Mouse (Mus musculus) 3T3-L1 (cell line): Measurements from ENCODE around the gene Cox4i2.

ENCODE experiments used
- DNase-seq: peaks from one replicate; pipeline ENCODE4 v3.0.0-alpha.2; 2015; ENCODE audit warnings: low read depth, low spot score

The Cox4i2 gene

DNA sequence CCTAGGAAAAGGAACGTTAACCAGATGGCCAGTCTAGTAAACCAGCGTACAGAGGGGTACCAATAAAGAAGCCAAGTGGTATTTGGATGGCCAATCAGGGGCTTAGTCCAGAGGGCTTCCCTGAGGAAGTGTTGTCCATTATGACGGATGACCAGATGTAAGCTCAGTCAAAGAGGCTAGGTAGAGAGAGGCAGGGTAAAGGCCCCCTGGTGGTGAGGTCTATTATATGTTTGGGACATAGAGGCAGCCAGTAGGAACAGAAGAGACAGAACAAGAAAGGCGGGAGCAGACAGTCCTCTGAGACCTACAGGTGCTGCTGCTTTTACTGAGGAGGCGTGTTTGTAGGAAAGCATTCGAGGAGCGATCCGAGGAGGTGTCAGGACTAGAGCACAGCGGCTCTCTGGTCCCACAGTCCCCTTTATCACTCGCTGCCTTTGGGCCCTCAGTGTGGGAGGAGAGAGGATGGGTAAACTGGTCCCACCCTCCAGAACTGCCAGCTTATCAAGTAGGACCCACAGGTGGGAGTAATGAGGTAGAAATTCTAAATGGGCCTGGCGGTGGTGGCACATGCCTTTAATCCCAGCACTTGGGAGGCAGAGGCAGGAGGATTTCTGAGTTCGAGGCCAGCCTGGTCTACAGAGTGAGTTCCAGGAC, 13.8 kb downstream of the Cox4i2 start:
- DNase-seq, result peak; percentile 83

- no peak for DNase-seq
These were observed 15.7 kb downstream of the Cox4i2 start for GRCm38 (mm10) chr2:152769677-152770076.

GRCm38 (mm10) chr2:152771571-152771970, 17.6 kb downstream of the Cox4i2 start:
- DNase-seq, result no peak

DNA sequence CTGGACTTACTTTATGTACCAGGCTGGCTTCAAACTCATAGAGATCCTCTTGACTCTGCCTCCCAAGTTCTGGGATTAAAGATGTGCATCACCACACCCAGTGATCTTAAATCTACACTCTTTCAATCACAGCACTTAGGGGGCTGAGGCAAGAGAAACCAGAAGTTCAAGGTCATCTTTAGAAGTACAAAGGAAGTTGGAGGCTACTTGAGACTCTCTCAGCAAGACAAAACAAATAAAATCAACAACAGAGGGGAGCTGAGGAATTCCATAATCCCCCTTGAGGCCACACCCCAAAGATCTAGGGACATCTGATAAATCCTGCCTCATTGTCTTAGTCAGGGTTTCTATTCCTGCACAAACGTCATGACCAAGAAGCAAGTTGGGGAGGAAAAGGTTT, 18.3 kb downstream of the Cox4i2 start:
- DNase-seq, result no peak

DNA sequence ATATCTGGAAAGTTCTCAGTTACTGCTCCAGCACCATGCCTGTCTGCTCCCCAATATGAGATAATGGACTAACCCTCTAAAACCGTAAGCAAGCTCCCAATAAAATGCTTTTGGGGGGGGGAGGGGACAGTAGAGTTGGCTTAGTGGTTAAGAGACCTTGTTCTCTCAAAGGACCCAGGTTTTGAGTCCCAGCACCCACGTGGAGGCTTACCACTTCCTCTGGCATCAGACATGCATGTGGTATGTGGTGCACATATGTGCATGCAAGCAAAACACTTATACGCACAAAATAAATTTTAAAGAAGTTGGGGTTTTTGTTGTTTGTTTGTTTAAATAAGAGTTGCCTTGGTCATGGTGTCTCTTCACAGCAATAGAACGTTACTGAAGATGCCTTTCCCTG, 21.4 kb downstream of the Cox4i2 start:
- DNase-seq, result no peak

DNA sequence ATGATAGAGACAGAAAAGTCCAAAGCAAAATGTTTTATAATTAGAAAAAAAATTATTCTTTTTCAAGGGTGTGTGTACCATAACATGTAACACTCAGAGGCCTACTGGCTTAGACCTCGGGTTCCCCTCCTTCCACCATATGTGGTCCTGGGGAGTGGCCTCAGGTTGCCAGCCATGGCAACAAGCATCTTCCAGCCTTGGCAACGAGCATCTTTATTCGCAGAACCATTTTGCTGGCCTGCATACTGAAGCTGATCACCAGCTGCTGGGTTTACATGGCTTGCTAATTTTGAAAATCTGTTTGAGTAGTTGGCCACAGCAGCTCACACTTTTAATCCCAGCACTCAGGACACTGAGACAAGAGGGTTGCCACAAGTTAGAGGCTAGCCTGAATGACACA, 22.0 kb downstream of the Cox4i2 start:
- DNase-seq, result no peak

DNA sequence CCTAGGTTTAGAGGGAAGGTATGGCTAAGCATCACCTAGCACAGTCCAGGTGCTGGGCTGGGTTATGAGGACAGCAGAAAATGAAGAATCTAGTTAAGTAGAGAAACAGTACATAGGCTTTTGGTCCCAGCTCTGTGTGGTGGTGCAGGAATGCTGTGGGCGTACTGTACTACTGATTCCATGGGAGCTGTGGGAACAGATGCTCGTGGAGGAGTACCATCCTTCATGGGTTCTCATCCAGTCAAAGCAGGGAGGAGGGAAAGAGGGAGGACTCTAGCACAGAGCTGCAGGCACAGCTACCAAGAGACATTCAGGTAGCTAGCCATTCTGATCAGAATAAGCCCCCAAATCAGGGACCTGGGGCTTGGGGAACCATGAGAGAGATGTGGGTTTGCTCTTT, 22.5 kb downstream of the Cox4i2 start:
- no peak for DNase-seq

GRCm38 (mm10) chr2:152777081-152777480, 23.1 kb downstream of the Cox4i2 start:
- no peak for DNase-seq

DNA sequence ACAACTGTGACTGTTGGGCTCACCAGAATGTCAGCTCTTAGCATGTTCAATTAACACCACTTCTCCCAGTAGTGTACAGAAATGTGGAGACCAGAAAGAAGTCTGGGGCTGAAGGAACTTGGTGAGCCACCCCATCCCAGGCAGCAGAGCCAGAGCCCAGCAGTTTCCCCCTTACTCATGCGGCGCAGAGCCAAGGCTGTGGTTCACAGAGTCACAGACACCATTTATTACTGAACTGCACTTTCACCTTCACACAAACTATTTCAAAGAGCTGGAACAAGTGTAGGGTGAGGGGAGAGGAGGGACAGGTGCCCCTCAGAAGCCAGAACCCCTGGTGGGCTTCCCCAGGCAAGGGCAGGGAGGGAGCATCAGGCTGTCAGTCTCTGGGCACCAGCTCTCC, 26.5 kb downstream of the Cox4i2 start:
- no peak for DNase-seq

DNA sequence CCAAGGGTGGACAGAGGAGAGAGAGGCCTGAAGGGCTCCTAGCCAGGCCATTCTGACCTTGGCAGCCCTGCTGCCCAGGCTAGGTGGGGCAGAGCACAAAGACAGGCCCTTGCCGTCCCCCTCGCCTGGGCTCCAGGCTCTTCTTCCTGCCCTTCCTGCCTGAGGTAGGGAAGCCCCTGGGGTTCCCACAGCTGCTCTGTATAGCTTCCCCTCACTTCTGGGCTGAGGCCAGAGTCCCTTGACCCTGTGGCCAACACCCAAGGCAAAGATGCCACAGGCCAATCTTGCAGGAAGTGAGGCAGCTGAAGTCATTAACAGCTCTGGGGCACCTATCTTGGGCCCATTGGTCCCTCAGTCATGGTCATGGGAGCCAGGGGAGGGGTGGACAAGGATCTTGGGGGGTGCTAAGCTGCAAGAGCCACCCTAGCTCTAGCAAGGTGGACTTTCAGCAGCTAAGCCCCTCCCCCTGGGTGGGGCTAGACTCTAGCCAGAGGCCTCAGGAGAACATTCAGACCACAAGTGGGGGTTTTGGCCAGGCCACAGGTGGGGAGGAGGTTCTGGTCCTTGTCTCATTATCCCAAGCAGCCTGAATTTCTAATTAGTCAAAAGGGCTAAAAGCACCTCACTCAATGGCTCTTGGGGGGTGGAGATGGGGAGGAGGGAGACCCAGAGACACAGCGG, 27.2 kb downstream of the Cox4i2 start:
- DNase-seq, result no peak

GRCm38 (mm10) chr2:152782656-152783055, 28.7 kb downstream of the Cox4i2 start:
- DNase-seq, result peak; percentile 82

GRCm38 (mm10) chr2:152783241-152783640, 29.3 kb downstream of the Cox4i2 start:
- no peak for DNase-seq

DNA sequence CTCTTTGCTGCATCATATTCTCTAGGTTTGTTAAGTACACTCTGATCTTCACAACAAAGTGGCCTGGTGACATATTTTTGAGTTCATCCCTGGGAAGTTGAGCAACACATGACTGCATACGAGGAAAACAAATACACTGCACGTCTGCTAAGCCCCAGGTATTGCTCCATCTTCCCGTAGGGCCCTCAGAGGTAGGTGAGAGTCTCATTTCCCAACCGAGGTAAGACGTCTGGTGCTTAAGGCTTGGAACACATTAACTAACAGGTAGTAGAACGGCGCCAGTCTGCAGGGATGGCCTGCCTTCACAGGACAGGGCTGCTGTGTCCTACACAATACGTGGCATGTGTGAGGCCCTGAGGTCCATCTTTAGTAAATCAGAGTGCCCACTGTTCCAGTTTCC, 30.7 kb downstream of the Cox4i2 start:
- DNase-seq, result no peak

DNA sequence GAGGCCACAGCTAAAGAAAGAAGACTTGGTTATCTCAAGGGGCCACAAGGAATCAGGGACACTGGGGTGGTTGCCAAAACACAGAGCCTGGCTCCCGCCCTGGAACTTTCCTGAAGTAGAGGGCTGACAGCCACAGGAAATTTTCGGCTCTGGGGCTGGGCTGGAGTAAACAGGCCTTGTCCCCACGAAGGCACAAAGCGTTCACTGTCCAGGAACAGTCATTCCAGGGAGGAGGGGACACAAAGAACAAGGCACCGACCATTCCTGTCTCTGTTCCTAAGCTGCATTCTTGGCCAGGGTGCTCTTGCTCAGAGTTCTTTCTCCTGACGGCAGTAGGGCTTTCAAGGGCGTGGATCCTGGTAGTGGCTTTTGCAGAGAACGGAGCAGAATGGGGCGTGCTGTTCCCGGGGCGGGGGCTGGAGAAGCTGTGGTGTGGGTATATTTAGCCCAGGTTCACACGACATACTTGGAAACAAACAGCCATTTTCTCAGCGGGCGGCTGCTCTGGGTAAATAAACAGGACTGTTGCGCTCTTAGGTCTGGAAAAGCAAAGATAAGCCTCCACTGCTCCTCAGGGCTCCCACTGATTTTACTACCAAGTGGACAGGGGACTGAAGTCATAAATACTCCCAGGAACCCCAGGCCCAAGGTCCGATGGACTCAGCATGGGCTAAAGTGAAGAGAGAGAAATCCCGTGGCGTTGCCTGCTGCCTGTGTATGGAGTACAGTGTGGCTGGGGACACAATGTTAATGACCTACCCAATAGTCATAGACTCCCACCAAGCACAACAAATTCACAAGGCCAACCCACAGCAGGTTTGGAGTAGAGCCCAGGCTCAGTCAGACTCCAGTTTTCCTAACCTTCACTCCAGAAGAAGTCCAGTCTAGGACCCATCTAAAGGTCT, 31.7 kb downstream of the Cox4i2 start:
- no peak for DNase-seq

GRCm38 (mm10) chr2:152787136-152787535, 33.2 kb downstream of the Cox4i2 start:
- no peak for DNase-seq

- no peak for DNase-seq
These were observed 33.6 kb downstream of the Cox4i2 start for GRCm38 (mm10) chr2:152787543-152787942.

- peak; percentile 37 for DNase-seq
These were observed 35.0 kb downstream of the Cox4i2 start for GRCm38 (mm10) chr2:152788892-152789421.

GRCm38 (mm10) chr2:152789591-152789999, 35.6 kb downstream of the Cox4i2 start:
- DNase-seq, result no peak

GRCm38 (mm10) chr2:152792461-152792860, 38.5 kb downstream of the Cox4i2 start:
- peak; percentile 96 for DNase-seq

DNA sequence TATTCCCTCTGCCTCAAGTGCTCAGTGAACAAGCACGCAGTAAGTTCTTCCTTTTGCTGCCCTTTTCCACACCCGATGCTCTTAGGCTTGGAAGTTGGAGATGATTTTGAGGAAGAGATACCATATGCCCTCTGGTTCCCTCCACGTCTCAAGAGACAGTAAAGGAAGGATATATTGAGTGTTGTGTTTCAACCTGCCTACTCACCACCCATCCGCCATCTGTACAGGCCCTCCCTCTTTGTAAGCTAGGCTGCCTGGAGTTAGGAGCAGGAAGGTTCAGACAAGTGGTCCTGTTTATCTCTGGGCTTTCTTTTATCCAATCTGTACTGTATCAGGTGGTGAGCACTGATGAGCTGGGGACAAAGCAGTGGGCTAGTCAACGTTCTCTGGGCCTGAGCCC, 39.4 kb downstream of the Cox4i2 start:
- DNase-seq, result no peak

DNA sequence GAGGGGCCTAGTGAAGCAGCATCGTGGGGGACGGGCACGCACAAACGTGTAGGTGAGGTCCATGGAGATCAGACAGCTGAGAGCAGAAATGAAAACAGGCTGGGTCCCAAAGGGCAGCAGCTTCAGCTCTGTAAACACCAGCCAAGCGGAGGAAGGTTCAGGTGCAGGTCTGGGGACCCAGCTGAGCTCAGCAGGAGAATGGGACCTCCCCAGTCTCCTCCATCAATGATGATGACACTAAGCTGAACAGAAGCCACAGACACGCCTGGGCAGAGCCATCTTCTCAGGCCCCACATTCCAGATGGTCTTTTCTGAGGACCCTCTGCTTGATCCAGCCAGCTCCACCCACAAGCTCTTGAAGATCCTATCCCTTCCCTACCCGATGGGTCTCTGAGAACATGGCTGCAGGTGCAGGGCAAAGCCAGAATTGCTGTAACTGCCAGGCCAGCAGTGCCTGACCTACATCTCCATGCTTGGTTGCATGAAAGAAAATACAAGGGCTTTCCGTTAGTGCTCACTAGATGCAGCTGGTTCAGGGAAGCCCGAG, 40.4 kb downstream of the Cox4i2 start:
- DNase-seq, result no peak

DNA sequence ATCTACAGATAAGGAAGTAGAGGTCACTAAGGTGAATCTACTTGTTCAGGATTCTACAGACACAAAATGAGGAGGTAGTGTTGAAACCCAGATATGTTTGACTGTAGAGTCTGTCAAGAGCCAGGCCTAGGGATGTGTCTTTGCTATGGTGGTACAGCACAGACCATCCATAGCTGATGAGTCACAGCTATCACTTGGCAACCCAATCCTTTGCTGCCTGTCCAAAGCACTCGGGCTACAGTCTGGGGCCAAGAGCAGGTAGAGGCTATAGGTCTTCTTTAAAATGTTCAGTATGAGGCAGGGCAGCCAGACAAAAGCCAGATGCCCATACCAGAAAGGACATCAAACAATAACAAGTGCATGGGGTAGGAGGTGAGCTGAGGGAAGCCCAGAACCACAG, 43.6 kb downstream of the Cox4i2 start:
- DNase-seq, result no peak
